Mouse (Mus musculus) testis, adult 2 months (tissue): ENCODE data around the gene Rb1.

Source experiments
- CTCF ChIP-seq: fragments of 200-500 bp; IDR thresholded peaks from 2 replicates; pipeline ENCODE4 v1.5.1; 2012; ENCODE audit warnings: low read depth, mild to moderate bottlenecking, inconsistent platforms, low read length, moderate library complexity; ENCODE audit not compliant: control insufficient read depth, insufficient read depth, insufficient replicate concordance
- POLR2A ChIP-seq: fragments of 200-500 bp; IDR thresholded peaks from 2 replicates; pipeline ENCODE4 v1.6.1; 2012; ENCODE audit warnings: low read depth, mild to moderate bottlenecking, inconsistent platforms, low read length, moderate library complexity; ENCODE audit not compliant: control insufficient read depth

GRCm38 (mm10) chr14:73168605-73169004 is 157.0 kb downstream of the Rb1 start:
- TF ChIP-seq CTCF (no peak), POLR2A (no peak)
